Mouse (Mus musculus): Measurements from ENCODE around the gene Myh11. TPM values are rescaled to one million over a fixed set of nuclear protein-coding genes. Genes with fewer than 3 reads are reported as not detected.
"Not testable (repeated sequence)": the region's sequence is repeated elsewhere in the genome, so short reads cannot be mapped to it uniquely, and the experiment has no call there.

Myh11 gene
- polyA plus RNA-seq, 1 experiment from 2014 or later = 0.12 TPM

- not testable (repeated sequence) for H3K27ac ChIP-seq (ENCODE audit: low read depth, low read length); H3K27me3 ChIP-seq (ENCODE audit: control insufficient read depth, insufficient read depth, low read length); H3K4me1 ChIP-seq (replicated peaks; ENCODE audit: control insufficient read depth, insufficient read depth, low read length); H3K36me3 ChIP-seq (ENCODE audit: control insufficient read depth, insufficient read depth, low read length); H3K4me3 ChIP-seq (ENCODE audit: low read depth, low read length); DNase-seq (ENCODE audit: low spot score); ATAC-seq (replicated peaks; ENCODE audit: low FRiP score); H3K9ac ChIP-seq (ENCODE audit: low read length); H3K4me2 ChIP-seq (ENCODE audit: low read depth, low read length, severe bottlenecking); H3K9me3 ChIP-seq (ENCODE audit: control insufficient read depth, low read length)
- WGBS = 90% methylated on average over 1 of the region's 2 CpGs
Observed at GRCm38 (mm10) chr16:14155638-14156037, 135.5 kb downstream of the Myh11 start.

GRCm38 (mm10) chr16:14151718-14152117 is 139.5 kb downstream of the Myh11 start:
- H3K36me3 ChIP-seq (ENCODE audit: control insufficient read depth, insufficient read depth, low read length) = peaks cover 8% of the 10 kb centered on the region
- no peak for ATAC-seq (replicated peaks; ENCODE audit: low FRiP score)
- H3K4me3 ChIP-seq (ENCODE audit: low read depth, low read length) = no peak overlapping the region
- H3K27ac ChIP-seq (ENCODE audit: low read depth, low read length) = no peak overlapping the region
- H3K27me3 ChIP-seq (ENCODE audit: control insufficient read depth, insufficient read depth, low read length) = no peaks in the 10 kb centered on the region
- no peaks in the 10 kb centered on the region for H3K4me1 ChIP-seq (replicated peaks; ENCODE audit: control insufficient read depth, insufficient read depth, low read length)
- no peak overlapping the region for H3K9ac ChIP-seq (ENCODE audit: low read length)
- H3K9me3 ChIP-seq (ENCODE audit: control insufficient read depth, low read length) = no peaks in the 10 kb centered on the region
- DNase-seq (ENCODE audit: low spot score) = no peak
- WGBS = 95% methylated on average over 4 of the region's 4 CpGs
- H3K4me2 ChIP-seq (ENCODE audit: low read depth, low read length, severe bottlenecking) = no peak overlapping the region

DNA sequence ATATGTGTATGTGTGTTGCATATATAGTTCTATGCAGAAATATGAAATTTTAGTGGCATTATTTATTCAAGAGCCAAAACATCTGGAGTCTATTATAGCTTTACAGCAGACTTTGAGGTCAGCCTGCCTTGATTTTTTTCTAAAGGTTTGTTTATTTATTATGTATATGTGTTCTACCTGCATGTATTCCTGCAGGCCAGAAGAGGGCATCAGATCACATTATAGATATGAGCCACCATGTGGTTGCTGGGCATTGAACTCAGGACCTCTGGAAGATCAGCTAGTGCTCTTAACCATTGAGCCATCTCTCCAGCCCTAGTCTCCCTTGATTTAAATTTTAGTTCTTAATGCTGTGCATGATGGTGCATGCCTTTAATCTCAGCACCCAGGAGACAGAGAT is 143.5 kb downstream of the Myh11 start:
- H3K4me1 ChIP-seq (replicated peaks; ENCODE audit: control insufficient read depth, insufficient read depth, low read length) = no peaks in the 10 kb centered on the region
- no peak overlapping the region for H3K27ac ChIP-seq (ENCODE audit: low read depth, low read length)
- H3K27me3 ChIP-seq (ENCODE audit: control insufficient read depth, insufficient read depth, low read length) = no peaks in the 10 kb centered on the region
- H3K4me3 ChIP-seq (ENCODE audit: low read depth, low read length) = no peak overlapping the region
- DNase-seq (ENCODE audit: low spot score) = no peak
- no peaks in the 10 kb centered on the region for H3K9me3 ChIP-seq (ENCODE audit: control insufficient read depth, low read length)
- no peak for ATAC-seq (replicated peaks; ENCODE audit: low FRiP score)
- H3K9ac ChIP-seq (ENCODE audit: low read length) = no peak overlapping the region
- H3K4me2 ChIP-seq (ENCODE audit: low read depth, low read length, severe bottlenecking) = no peak overlapping the region
- H3K36me3 ChIP-seq (ENCODE audit: control insufficient read depth, insufficient read depth, low read length) = peaks cover 6% of the 10 kb centered on the region

MicroRNA genes within 50 kb of the gene (microRNA counts, 519-probe panel; counts per million panel counts)
- microRNA mmu-miR-484 = 4,970 counts per million, percentile 53 among the panel's probes with 10 or more counts

Small RNA genes within 50 kb of the gene (microRNA-seq; reads per million reads assigned to microRNA genes)
- gene Mir484 (ENCODE audit: insufficient number of aligned reads) = 2,633 reads per million, percentile 79 among the genes with 10 or more reads in this experiment

Other genes starting within 250 kb of the Myh11 start
- gene Nde1, start 128.1 kb downstream of the Myh11 start, polyA plus RNA-seq (2014; fragmentation: Nextera tagmentation; extraction: Ambion mirVana) = 199 and 201 TPM in 2 replicates
- gene Marf1, start 128.0 kb downstream of the Myh11 start, polyA plus RNA-seq (2014; fragmentation: Nextera tagmentation; extraction: Ambion mirVana) = 16.0 and 18.6 TPM in 2 replicates
- gene Fopnl, start 26.0 kb upstream of the Myh11 start, polyA plus RNA-seq (2014; fragmentation: Nextera tagmentation; extraction: Ambion mirVana) = 168 and 174 TPM in 2 replicates
- gene Abcc1, start 70.2 kb upstream of the Myh11 start, polyA plus RNA-seq (2014; fragmentation: Nextera tagmentation; extraction: Ambion mirVana) = 9.5 and 9.6 TPM in 2 replicates